Mouse (Mus musculus): ENCODE measurements around the gene Sag. TPM values are rescaled to one million over a fixed set of nuclear protein-coding genes. Genes with fewer than 3 reads are reported as not detected.

The Sag gene
- total and polyA plus RNA-seq, 3 experiments = 0.19 to 2.0 (median 1.0) TPM

- no peaks in the 10 kb centered on the region for H3K27me3 ChIP-seq (replicated peaks)
- no peak overlapping the region for H3K27ac ChIP-seq (ENCODE audit: insufficient read depth, low read depth)
- no peaks in the 10 kb centered on the region for H3K36me3 ChIP-seq (replicated peaks in 1 of 2; ENCODE audit: control insufficient read depth in 1 of 2, insufficient read depth in 1 of 2, low read length in 1 of 2)
- dilution Hi-C loops (cut with MboI; ENCODE audit: extremely low pct_ligation_motif_present, extremely low pct_unique_long_range_greater_than_20kb, low sequenced_read_pairs) (no loop called here), in situ Hi-C loops (cut with MboI; ENCODE audit: low pct_ligation_motif_present, low pct_unique_long_range_greater_than_20kb, low sequenced_read_pairs) (no loop called here)
- H3K4me3 ChIP-seq (replicated peaks in 1 of 3; ENCODE audit: low read depth in 2 of 3, low read length in 2 of 3, poor library complexity in 1 of 3) = no peak overlapping the region
- DNase-seq (ENCODE audit: extremely low read depth) = no peak
- no peak for TF ChIP-seq ZC3H11A (IDR thresholded peaks at IDR 0.05; ENCODE audit: low read depth, low read length)
- TF ChIP-seq MXI1 (IDR thresholded peaks at IDR 0.05; ENCODE audit: low read depth, low read length) = no peak
- TF ChIP-seq ZNF384 (IDR thresholded peaks at IDR 0.05; ENCODE audit: low read depth, low read length) = no peak
- no peak for TF ChIP-seq CTCF (conservative IDR thresholded peaks at IDR 0.05 in 1 of 2, IDR thresholded peaks at IDR 0.05 in 1 of 2; ENCODE audit: low read depth in 2 of 2, low read length in 2 of 2)
- TF ChIP-seq BHLHE40 (IDR thresholded peaks at IDR 0.05; ENCODE audit: low read depth, low read length) = no peak
- TF ChIP-seq NRF1 (IDR thresholded peaks at IDR 0.05; ENCODE audit: low read depth, low read length) = no peak
- TF ChIP-seq E2F4 (IDR thresholded peaks at IDR 0.05; ENCODE audit: insufficient replicate concordance, low read depth, low read length) = no peak
- no peak for TF ChIP-seq POLR2AphosphoS2 (IDR thresholded peaks at IDR 0.05; ENCODE audit: low read depth, low read length)
- no peak for TF ChIP-seq CHD2 (IDR thresholded peaks at IDR 0.05; ENCODE audit: low read length)
- no peak for TF ChIP-seq TBP (conservative IDR thresholded peaks at IDR 0.05; ENCODE audit: low read depth, low read length)
- TF ChIP-seq IRF4 (IDR thresholded peaks at IDR 0.05; ENCODE audit: low read depth, low read length) = no peak
- TF ChIP-seq KAT2A (IDR thresholded peaks at IDR 0.05; ENCODE audit: insufficient replicate concordance, low read length) = no peak
- no peak for TF ChIP-seq TCF12 (IDR thresholded peaks at IDR 0.05; ENCODE audit: low read depth, low read length)
- TF ChIP-seq RAD21 (IDR thresholded peaks at IDR 0.05; ENCODE audit: low read depth, low read length) = no peak
- TF ChIP-seq RCOR1 (conservative IDR thresholded peaks at IDR 0.05; ENCODE audit: low read depth, low read length) = no peak
- TF ChIP-seq NELFE (IDR thresholded peaks at IDR 0.05; ENCODE audit: low read depth, low read length) = no peak
- no peaks in the 10 kb centered on the region for H3K9me3 ChIP-seq (replicated peaks; ENCODE audit: low read length)
- no peak overlapping the region for H3K4me2 ChIP-seq (ENCODE audit: insufficient read depth, low read depth, poor library complexity, severe bottlenecking)
- peaks cover 9 to 35% of the 10 kb centered on the region in 2 experiments for H3K4me1 ChIP-seq (ENCODE audit: control insufficient read depth in 1 of 2, insufficient read depth in 2 of 2)
- H3K9ac ChIP-seq (ENCODE audit: insufficient read depth, low read depth) = no peak overlapping the region
- H3K79me2 ChIP-seq (replicated peaks; ENCODE audit: control insufficient read depth, extremely low read depth, insufficient read depth, poor library complexity, severe bottlenecking) = no peaks in the 10 kb centered on the region
These were observed 21.0 kb downstream of the Sag start for GRCm38 (mm10) chr1:87824420-87824995.

- no peaks in the 10 kb centered on the region for H3K27me3 ChIP-seq (replicated peaks)
- H3K9me3 ChIP-seq (replicated peaks; ENCODE audit: low read length) = no peaks in the 10 kb centered on the region
- no peak overlapping the region for H3K4me2 ChIP-seq (ENCODE audit: insufficient read depth, low read depth, poor library complexity, severe bottlenecking)
- no peak overlapping the region for H3K9ac ChIP-seq (ENCODE audit: insufficient read depth, low read depth)
- H3K27ac ChIP-seq (ENCODE audit: insufficient read depth, low read depth) = no peak overlapping the region
- H3K36me3 ChIP-seq (replicated peaks in 1 of 2; ENCODE audit: control insufficient read depth in 1 of 2, insufficient read depth in 1 of 2, low read length in 1 of 2) = no peaks in the 10 kb centered on the region
- dilution Hi-C loops (cut with MboI; ENCODE audit: extremely low pct_ligation_motif_present, extremely low pct_unique_long_range_greater_than_20kb, low sequenced_read_pairs) (no loop called here), in situ Hi-C loops (cut with MboI; ENCODE audit: low pct_ligation_motif_present, low pct_unique_long_range_greater_than_20kb, low sequenced_read_pairs) (no loop called here)
- peaks cover 11 to 43% of the 10 kb centered on the region in 2 experiments for H3K4me1 ChIP-seq (ENCODE audit: control insufficient read depth in 1 of 2, insufficient read depth in 2 of 2)
- TF ChIP-seq IRF4 (IDR thresholded peaks at IDR 0.05; ENCODE audit: low read depth, low read length) = no peak
- TF ChIP-seq CTCF (conservative IDR thresholded peaks at IDR 0.05 in 1 of 2, IDR thresholded peaks at IDR 0.05 in 1 of 2; ENCODE audit: low read depth in 2 of 2, low read length in 2 of 2) = no peak
- no peak for TF ChIP-seq SIN3A (IDR thresholded peaks at IDR 0.05; ENCODE audit: low read length)
- no peak for TF ChIP-seq ZC3H11A (IDR thresholded peaks at IDR 0.05; ENCODE audit: low read depth, low read length)
- TF ChIP-seq ETS1 (conservative IDR thresholded peaks at IDR 0.05; ENCODE audit: low read depth, low read length) = no peak
- TF ChIP-seq HCFC1 (IDR thresholded peaks at IDR 0.05; ENCODE audit: low read depth, low read length) = no peak
- no peak for TF ChIP-seq MAX (IDR thresholded peaks at IDR 0.05; ENCODE audit: low read length)
- TF ChIP-seq RCOR1 (conservative IDR thresholded peaks at IDR 0.05; ENCODE audit: low read depth, low read length) = no peak
- TF ChIP-seq NELFE (IDR thresholded peaks at IDR 0.05; ENCODE audit: low read depth, low read length) = no peak
- no peak for TF ChIP-seq MXI1 (IDR thresholded peaks at IDR 0.05; ENCODE audit: low read depth, low read length)
- TF ChIP-seq USF2 (conservative IDR thresholded peaks at IDR 0.05; ENCODE audit: low read depth, low read length) = no peak
- no peak for TF ChIP-seq POLR2AphosphoS2 (IDR thresholded peaks at IDR 0.05; ENCODE audit: low read depth, low read length)
- no peak for TF ChIP-seq TBP (conservative IDR thresholded peaks at IDR 0.05; ENCODE audit: low read depth, low read length)
- no peak for DNase-seq (ENCODE audit: extremely low read depth)
- H3K4me3 ChIP-seq (replicated peaks in 1 of 3; ENCODE audit: low read depth in 2 of 3, low read length in 2 of 3, poor library complexity in 1 of 3) = no peak overlapping the region
- no peaks in the 10 kb centered on the region for H3K79me2 ChIP-seq (replicated peaks; ENCODE audit: control insufficient read depth, extremely low read depth, insufficient read depth, poor library complexity, severe bottlenecking)
These were observed 21.8 kb downstream of the Sag start for GRCm38 (mm10) chr1:87825281-87825680.
